Mouse (Mus musculus): Measurements from ENCODE around the gene Olfr248.

GRCm38 (mm10) chr1:174364882-174365451, 25.9 kb upstream of the Olfr248 start, which contains the start of gene Olfr417:
- no peak for TF ChIP-seq CTCF (IDR thresholded peaks at IDR 0.05; ENCODE audit: control insufficient read depth, insufficient read depth, low read length)
- TF ChIP-seq POLR2A (IDR thresholded peaks at IDR 0.05; ENCODE audit: borderline replicate concordance, control insufficient read depth, low read depth, low read length) = no peak

Data from bone marrow, adult 2 months (tissue).